Mouse (Mus musculus) CH12.LX (cell line): Measurements from ENCODE around the gene C1qtnf3. TPM values are rescaled to one million over a fixed set of nuclear protein-coding genes. Genes with fewer than 3 reads are reported as not detected.

Source experiments
- DNase-seq: peaks from one replicate; pipeline ENCODE4 v3.0.0-alpha.2; 2013; ENCODE audit errors: extremely low read depth
- H3K27ac ChIP-seq: 2 replicates; pipeline ENCODE4 v1.5.1; 2012; ENCODE audit warnings: low read depth, mild to moderate bottlenecking, control low read depth, moderate library complexity; ENCODE audit not compliant: insufficient read depth
- H3K27me3 ChIP-seq: replicated peaks from 2 replicates; pipeline ENCODE3; 2012; ENCODE audit warnings: inconsistent platforms
- H3K36me3 ChIP-seq, 2 experiments: replicated peaks in 1 of 2; 2 replicates each; pipeline versions ENCODE3 to v1.6.1; 2012; ENCODE audit warnings: inconsistent platforms in 1 of 2, low read length in 1 of 2, mild to moderate bottlenecking in 1 of 2, mixed read lengths in 1 of 2, moderate library complexity in 1 of 2; ENCODE audit not compliant: control insufficient read depth in 1 of 2, insufficient read depth in 1 of 2
- H3K4me1 ChIP-seq, 2 experiments: 2 replicates each; pipeline ENCODE4 v1.6.1; 2012; ENCODE audit warnings: inconsistent platforms in 1 of 2, moderate library complexity in 1 of 2; ENCODE audit not compliant: insufficient read depth in 2 of 2, control insufficient read depth in 1 of 2
- H3K4me2 ChIP-seq: 2 replicates; pipeline ENCODE4 v1.6.1; 2012; ENCODE audit warnings: low read depth, mild to moderate bottlenecking, control low read depth; ENCODE audit not compliant: poor library complexity, insufficient read depth, severe bottlenecking
- H3K4me3 ChIP-seq, 3 experiments: fragments of 150-350 bp in 1 of 3; sonication (generic) in 1 of 3; replicated peaks in 1 of 3; 2 replicates each; pipeline versions ENCODE3 to v1.5.1; 2011 to 2012; ENCODE audit warnings: low read depth in 2 of 3, low read length in 2 of 3, mild to moderate bottlenecking in 2 of 3, moderate library complexity in 2 of 3, control low read depth in 1 of 3, improper control_type of control experiment in 1 of 3, inconsistent platforms in 1 of 3, mixed read lengths in 1 of 3; ENCODE audit not compliant: poor library complexity in 1 of 3
- H3K79me2 ChIP-seq: replicated peaks from 2 replicates; pipeline ENCODE4 v1.6.1; 2012; ENCODE audit warnings: mild to moderate bottlenecking, moderate library complexity; ENCODE audit not compliant: control insufficient read depth, poor library complexity, insufficient read depth, severe bottlenecking; ENCODE audit errors: extremely low read depth
- H3K9ac ChIP-seq: 2 replicates; pipeline ENCODE4 v1.6.1; 2012; ENCODE audit warnings: low read depth, mild to moderate bottlenecking, control low read depth, moderate library complexity; ENCODE audit not compliant: insufficient read depth
- H3K9me3 ChIP-seq: replicated peaks from 2 replicates; pipeline ENCODE3; 2012; ENCODE audit warnings: low read length, inconsistent platforms, mixed read lengths
- BHLHE40 ChIP-seq: IDR thresholded peaks from 2 replicates; pipeline ENCODE4 v1.6.1; 2011; ENCODE audit warnings: mild to moderate bottlenecking, low read depth, low read length, improper control_type of control experiment
- CHD1 ChIP-seq: IDR thresholded peaks from 2 replicates; pipeline ENCODE4 v1.6.1; 2012; ENCODE audit warnings: low read depth, low read length, improper control_type of control experiment, inconsistent platforms
- CHD2 ChIP-seq: IDR thresholded peaks from 2 replicates; pipeline ENCODE4 v1.6.1; 2011; ENCODE audit warnings: low read length, improper control_type of control experiment
- EP300 ChIP-seq: IDR thresholded peaks from 2 replicates; pipeline ENCODE4 v1.6.1; 2011; ENCODE audit warnings: low read length, improper control_type of control experiment
- ETS1 ChIP-seq: conservative IDR thresholded peaks from 2 replicates; pipeline ENCODE4 v1.6.1; 2012; ENCODE audit warnings: low read depth, mild to moderate bottlenecking, inconsistent platforms, low read length, improper control_type of control experiment, moderate library complexity
- GABPA ChIP-seq: IDR thresholded peaks from 2 replicates; pipeline ENCODE4 v1.6.1; 2012; ENCODE audit warnings: low read depth, low read length, improper control_type of control experiment, inconsistent platforms; ENCODE audit not compliant: insufficient replicate concordance
- IRF4 ChIP-seq: IDR thresholded peaks from 2 replicates; pipeline ENCODE4 v1.6.1; 2014; ENCODE audit warnings: low read depth, mild to moderate bottlenecking, inconsistent platforms, low read length, improper control_type of control experiment
- JUN ChIP-seq: IDR thresholded peaks from 2 replicates; pipeline ENCODE4 v1.6.1; 2011; ENCODE audit warnings: low read depth, mild to moderate bottlenecking, low read length, improper control_type of control experiment, moderate library complexity; ENCODE audit not compliant: insufficient read depth
- JUND ChIP-seq: conservative IDR thresholded peaks from 2 replicates; pipeline ENCODE4 v1.6.1; 2011; ENCODE audit warnings: low read depth, low read length, improper control_type of control experiment
- KAT2A ChIP-seq: IDR thresholded peaks from 2 replicates; pipeline ENCODE4 v1.6.1; 2012; ENCODE audit warnings: low read length, improper control_type of control experiment, inconsistent platforms; ENCODE audit not compliant: insufficient replicate concordance
- MAFK ChIP-seq: IDR thresholded peaks from 2 replicates; pipeline ENCODE4 v1.6.1; 2011; ENCODE audit warnings: low read length, improper control_type of control experiment; ENCODE audit not compliant: insufficient replicate concordance
- MAX ChIP-seq: IDR thresholded peaks from 2 replicates; pipeline ENCODE4 v1.6.1; 2011; ENCODE audit warnings: low read length, improper control_type of control experiment
- MXI1 ChIP-seq: IDR thresholded peaks from 2 replicates; pipeline ENCODE4 v1.6.1; 2011; ENCODE audit warnings: mild to moderate bottlenecking, low read depth, low read length, improper control_type of control experiment
- MYC ChIP-seq: IDR thresholded peaks from 2 replicates; pipeline ENCODE4 v1.6.1; 2011; ENCODE audit warnings: low read depth, mild to moderate bottlenecking, improper control_type of control experiment, low read length
- PAX5 ChIP-seq: IDR thresholded peaks from 2 replicates; pipeline ENCODE4 v1.6.1; 2012; ENCODE audit warnings: low read length, inconsistent platforms, mixed read lengths
- SIN3A ChIP-seq: IDR thresholded peaks from 2 replicates; pipeline ENCODE4 v1.6.1; 2012; ENCODE audit warnings: low read length, improper control_type of control experiment, inconsistent platforms
- USF2 ChIP-seq: conservative IDR thresholded peaks from 2 replicates; pipeline ENCODE4 v1.6.1; 2011; ENCODE audit warnings: low read depth, low read length, improper control_type of control experiment
- ZC3H11A ChIP-seq: IDR thresholded peaks from 2 replicates; pipeline ENCODE4 v1.6.1; 2012; ENCODE audit warnings: low read depth, mild to moderate bottlenecking, inconsistent platforms, low read length, improper control_type of control experiment
- ZKSCAN1 ChIP-seq: IDR thresholded peaks from 2 replicates; pipeline ENCODE4 v1.6.1; 2012; ENCODE audit warnings: low read depth, inconsistent platforms, low read length, improper control_type of control experiment, borderline replicate concordance
- ZNF384 ChIP-seq: IDR thresholded peaks from 2 replicates; pipeline ENCODE4 v1.6.1; 2012; ENCODE audit warnings: low read depth, low read length, improper control_type of control experiment, inconsistent platforms
- dilution Hi-C: fragments of 300-500 bp; cut with MboI; formaldehyde crosslinking; loops from 2 replicates; pipeline ENCODE4 v1.14.3; 2020; ENCODE audit warnings: low sequenced_read_pairs; ENCODE audit not compliant: extremely low pct_unique_long_range_greater_than_20kb, extremely low pct_ligation_motif_present
- in situ Hi-C: fragments of 300-500 bp; cut with MboI; formaldehyde crosslinking; loops from 3 replicates; pipeline ENCODE4 v1.14.3; 2019; ENCODE audit warnings: low sequenced_read_pairs, low pct_ligation_motif_present, low pct_unique_long_range_greater_than_20kb, mixed read lengths
- polyA plus RNA-seq: library from polyadenylated mRNA; unstranded; fragments of >175 nt; gene quantifications from 2 replicates; pipeline ENCODE4 v1.2.1, GENCODE M21; 2012; ENCODE audit warnings: low read depth; ENCODE audit not compliant: insufficient read length
- total RNA-seq, 2 experiments: library from RNA; depleted of rRNA; stranded (reverse); fragments of 300-350 nt in 1 of 2; fragments of >200 nt in 1 of 2; gene quantifications; 2 replicates each; pipeline ENCODE4 v1.2.3; 2012 to 2014

C1qtnf3 gene
- total and polyA plus RNA-seq, 3 experiments, result 0.10 TPM; not detected in 2

GRCm38 (mm10) chr15:10952760-10953305 is 701 bp downstream of the C1qtnf3 start:
- dilution Hi-C loops (no loop called here), in situ Hi-C loops (no loop called here)
- no peak overlapping the region for H3K4me2 ChIP-seq
- DNase-seq, result no peak
- no peak overlapping the region for H3K9ac ChIP-seq
- no peak overlapping the region for H3K27ac ChIP-seq
- H3K9me3 ChIP-seq, result no peaks in the 10 kb centered on the region
- no peaks in the 10 kb centered on the region for H3K79me2 ChIP-seq
- H3K4me3 ChIP-seq, result no peak overlapping the region
- H3K4me1 ChIP-seq, result no peaks in the 10 kb centered on the region
- no peaks in the 10 kb centered on the region for H3K36me3 ChIP-seq
- TF ChIP-seq MXI1, result no peak
- TF ChIP-seq CHD1, result no peak
- no peak for TF ChIP-seq KAT2A
- TF ChIP-seq JUN, result no peak
- no peak for TF ChIP-seq MAFK
- TF ChIP-seq ETS1, result no peak
- TF ChIP-seq USF2, result no peak
- no peak for TF ChIP-seq IRF4
- TF ChIP-seq SIN3A, result no peak
- no peaks in the 10 kb centered on the region for H3K27me3 ChIP-seq

DNA sequence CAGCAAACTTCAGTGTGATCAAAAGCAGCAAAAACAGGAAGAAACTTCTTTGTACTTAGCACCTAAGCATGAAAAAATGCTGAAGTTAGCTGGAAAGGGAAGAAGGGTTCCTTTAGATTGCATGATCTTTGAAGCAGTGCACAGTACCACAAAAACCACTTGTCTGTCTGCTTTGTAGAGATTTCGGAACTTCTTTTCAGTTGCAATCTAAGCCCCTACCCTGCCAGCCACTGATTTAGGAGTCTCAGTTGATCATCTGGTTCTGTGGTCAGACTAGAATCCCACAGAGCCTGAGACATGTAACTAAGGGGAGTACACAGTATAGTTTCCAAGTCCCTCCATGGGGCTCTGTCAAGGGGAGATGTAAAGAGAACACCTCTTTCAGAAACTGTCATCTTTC is 1.3 kb downstream of the C1qtnf3 start:
- H3K79me2 ChIP-seq, result no peaks in the 10 kb centered on the region
- H3K4me1 ChIP-seq, result no peaks in the 10 kb centered on the region
- dilution Hi-C loops (no loop called here), in situ Hi-C loops (no loop called here)
- H3K4me2 ChIP-seq, result no peak overlapping the region
- no peak for DNase-seq
- TF ChIP-seq CHD2, result no peak
- TF ChIP-seq ZC3H11A, result no peak
- TF ChIP-seq SIN3A, result no peak
- no peak for TF ChIP-seq BHLHE40
- no peak for TF ChIP-seq EP300
- no peak for TF ChIP-seq ZNF384
- no peak for TF ChIP-seq KAT2A
- TF ChIP-seq GABPA, result no peak
- TF ChIP-seq MAFK, result no peak
- no peak for TF ChIP-seq MAX
- no peak for TF ChIP-seq JUND
- TF ChIP-seq ZKSCAN1, result no peak
- no peak for TF ChIP-seq PAX5
- TF ChIP-seq MYC, result no peak
- TF ChIP-seq ETS1, result no peak
- no peaks in the 10 kb centered on the region for H3K36me3 ChIP-seq
- no peak overlapping the region for H3K9ac ChIP-seq
- no peaks in the 10 kb centered on the region for H3K27me3 ChIP-seq
- no peak overlapping the region for H3K27ac ChIP-seq
- no peak overlapping the region for H3K4me3 ChIP-seq
- no peaks in the 10 kb centered on the region for H3K9me3 ChIP-seq
